Mouse (Mus musculus): ENCODE measurements around the gene Gm47959.
A peak's percentile ranks its signal among the peaks of the same experiment; 100 is the strongest.

Gm47959 gene

DNA sequence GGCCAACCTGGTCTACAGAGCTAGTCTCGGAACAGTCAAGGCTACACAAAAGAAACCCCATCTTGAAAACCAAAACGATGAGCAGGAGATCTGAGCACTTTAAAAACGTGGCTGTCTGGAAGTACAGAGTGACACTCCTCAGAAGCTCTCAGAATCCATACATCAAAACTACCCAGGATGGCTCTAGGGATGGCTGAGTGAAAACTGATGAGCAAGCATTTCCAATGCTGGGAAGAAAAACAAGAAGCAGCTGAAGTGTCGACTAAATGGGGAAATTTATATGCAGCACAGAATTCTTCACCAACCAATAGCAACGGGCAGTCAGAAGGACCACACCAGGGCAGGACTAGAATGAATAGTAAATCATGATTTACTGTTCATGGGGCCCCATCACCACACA lies 34.2 kb downstream of the Gm47959 start:
- DNase-seq: no peak

DNA sequence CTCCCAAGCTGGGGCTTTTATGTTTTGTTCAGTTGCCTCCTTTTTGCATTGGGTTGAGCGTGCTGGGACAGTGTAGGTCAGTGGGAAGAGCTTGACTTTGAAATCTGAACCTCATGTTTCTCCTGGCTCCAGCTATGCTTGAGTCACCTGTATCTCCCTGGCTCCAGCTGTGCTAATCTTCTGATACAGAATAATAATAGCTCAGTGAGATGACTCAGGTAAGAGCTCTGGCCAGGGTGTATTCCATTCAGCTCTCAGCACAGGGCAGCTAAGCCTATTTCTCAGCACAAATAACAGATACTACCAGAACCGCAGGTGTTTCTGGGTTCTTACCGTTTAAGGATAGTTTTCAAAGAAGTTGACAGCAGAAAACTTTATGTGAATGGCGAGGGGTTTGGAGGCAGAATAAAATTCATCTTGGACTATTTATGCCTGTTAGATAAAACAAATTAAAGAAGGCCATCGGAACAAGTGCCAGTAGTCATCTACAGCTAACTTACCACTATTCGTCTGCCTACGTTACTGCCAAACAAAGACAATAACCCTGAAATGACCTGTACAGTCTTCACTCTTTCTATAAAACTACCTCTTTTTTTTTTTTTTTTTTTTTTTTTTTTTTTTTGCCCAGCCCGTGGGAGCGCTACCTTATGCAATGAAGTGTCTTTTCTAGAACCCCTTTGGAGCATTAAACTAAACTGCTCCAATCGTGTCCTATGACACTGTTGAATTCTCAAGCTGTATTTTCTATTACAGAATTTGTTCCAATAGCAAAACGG lies 36.7 kb downstream of the Gm47959 start:
- no peak for DNase-seq

DNA sequence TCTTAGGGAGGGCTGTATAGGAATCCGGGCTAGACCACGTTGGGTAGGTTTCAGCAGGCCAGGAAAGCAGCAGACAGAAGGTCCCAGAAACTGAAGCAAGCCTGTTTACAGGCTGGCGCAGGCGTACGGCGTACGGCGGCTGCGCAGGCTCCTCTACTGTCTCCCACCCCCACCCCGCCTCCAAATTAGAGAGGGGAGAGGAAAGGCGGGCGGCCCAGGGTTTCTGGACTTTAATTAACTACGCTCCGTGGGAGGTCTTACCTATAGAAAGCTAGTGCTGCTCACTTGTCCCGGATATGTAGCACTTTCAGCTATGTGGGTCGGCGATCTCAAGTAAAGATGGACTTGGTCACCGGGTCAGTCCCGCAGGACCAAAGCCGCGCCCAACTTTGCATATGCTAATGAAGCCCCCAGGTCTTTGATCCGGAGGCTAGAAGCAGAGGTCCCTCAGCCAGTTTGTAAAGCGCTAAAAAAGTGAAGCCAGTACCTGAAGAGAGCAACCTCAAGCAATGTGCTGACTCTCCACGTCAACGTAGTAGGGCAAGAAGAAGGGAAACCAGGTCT lies 37.8 kb downstream of the Gm47959 start, which contains the start of gene Slc19a3:
Gene Slc19a3, minus strand, starts transcription at position 340 of the 564 bp plus-strand sequence.
- DNase-seq: peak; percentile 73

DNA sequence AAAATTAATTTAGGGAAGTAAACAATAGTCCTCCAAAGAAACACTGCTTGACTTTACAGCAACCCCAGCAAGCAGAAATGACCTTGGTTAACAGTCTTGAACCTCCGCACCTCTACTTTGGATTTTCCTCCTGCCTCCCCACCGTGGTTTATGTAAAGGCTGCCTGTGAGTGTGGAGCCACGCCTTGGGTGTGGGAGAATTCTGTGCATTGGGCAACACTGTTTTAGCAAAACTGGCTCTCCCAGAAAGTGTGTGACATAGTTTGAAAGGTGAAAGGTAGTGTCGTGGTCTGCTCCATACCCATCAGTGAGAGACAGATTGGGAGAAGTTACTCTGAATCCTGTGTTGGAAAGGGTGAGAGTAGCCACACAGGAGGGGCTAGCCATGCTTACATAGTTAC lies 38.7 kb downstream of the Gm47959 start:
- DNase-seq: no peak

GRCm38 (mm10) chr1:83042380-83042779 lies 42.0 kb downstream of the Gm47959 start, which contains the start of gene Krtap28-10:
TSS of gene Krtap28-10 (minus strand) at chr1:83042480.
- DNase-seq: no peak

- no peak for DNase-seq
These were observed 44.6 kb downstream of the Gm47959 start, which contains the start of gene Gm47969 for GRCm38 (mm10) chr1:83044882-83045427. TSS of gene Gm47969 (plus strand) at chr1:83044932.
